Mouse (Mus musculus) kidney, adult 2 months (tissue): ENCODE results near the gene Smyd3. TPM values are rescaled to one million over a fixed set of nuclear protein-coding genes. Genes with fewer than 3 reads are reported as not detected.

Experiments used
- DNase-seq: peaks from one replicate; pipeline ENCODE4 v3.0.0; 2021
- H3K27ac ChIP-seq: fragments of 200-500 bp; 2 replicates; pipeline ENCODE4 v1.5.1; 2012; ENCODE audit warnings: low read depth, low read length, control low read depth, inconsistent platforms; ENCODE audit not compliant: insufficient read depth
- H3K27me3 ChIP-seq: fragments of 200-500 bp; replicated peaks from 2 replicates; pipeline ENCODE4 v1.6.1; 2012; ENCODE audit warnings: mild to moderate bottlenecking, moderate library complexity, low read length, inconsistent platforms; ENCODE audit not compliant: control insufficient read depth, insufficient read depth
- H3K36me3 ChIP-seq: fragments of 200-500 bp; 2 replicates; pipeline ENCODE4 v1.6.1; 2012; ENCODE audit warnings: mild to moderate bottlenecking, moderate library complexity, low read length, inconsistent platforms; ENCODE audit not compliant: control insufficient read depth, insufficient read depth
- H3K4me1 ChIP-seq: fragments of 200-500 bp; 2 replicates; pipeline ENCODE4 v1.6.1; 2011; ENCODE audit warnings: low read length; ENCODE audit not compliant: control insufficient read depth, insufficient read depth
- H3K4me3 ChIP-seq: fragments of 200-500 bp; 2 replicates; pipeline ENCODE4 v1.5.1; 2011; ENCODE audit warnings: mild to moderate bottlenecking, low read depth, low read length, control low read depth; ENCODE audit not compliant: insufficient read depth
- CTCF ChIP-seq: fragments of 200-500 bp; conservative IDR thresholded peaks from 2 replicates; pipeline ENCODE4 v1.5.1; 2011; ENCODE audit warnings: low read depth, mild to moderate bottlenecking, control low read depth, low read length, moderate library complexity, mixed read lengths; ENCODE audit not compliant: insufficient read depth, insufficient read length
- POLR2A ChIP-seq: fragments of 200-500 bp; IDR thresholded peaks from one replicate; pipeline ENCODE4 v1.6.1; 2011; ENCODE audit warnings: low read depth, low read length, control low read depth
- WGBS: fragments of 180-500 bp; shearing (Covaris S2); methylation state at CpG from one replicate; pipeline ENCODE4 v1.1.7; 2018; 5-methylcytosine and 5-hydroxymethylcytosine counted together
- polyA plus RNA-seq: library from polyadenylated mRNA; depleted of rRNA; stranded (reverse); fragments of >200 nt; gene quantifications from 2 replicates; pipeline ENCODE4 v1.2.3, GENCODE M21; 2012

The Smyd3 gene
- polyA plus RNA-seq, 1 experiment, result 5.2 TPM

- 40% methylated on average over 4 of the region's 4 CpGs for WGBS
- Histone ChIP-seq H3K36me3 (no peaks in the 10 kb centered on the region), H3K4me3 (no peak overlapping the region), H3K4me1 (no peaks in the 10 kb centered on the region), H3K27me3 (no peaks in the 10 kb centered on the region), H3K27ac (no peak overlapping the region)
- peak; percentile 87 for DNase-seq
- no peak for TF ChIP-seq POLR2A
- no peak for TF ChIP-seq CTCF
These were observed 505.6 kb downstream of the Smyd3 start for GRCm38 (mm10) chr1:179012273-179012672.

GRCm38 (mm10) chr1:179010756-179011155, 507.1 kb downstream of the Smyd3 start:
- WGBS, result 89% methylated on average over 3 of the region's 3 CpGs
- H3K27me3 ChIP-seq, result no peaks in the 10 kb centered on the region

GRCm38 (mm10) chr1:179009911-179010310, 507.9 kb downstream of the Smyd3 start:
- 66% methylated on average over 3 of the region's 3 CpGs for WGBS
- no peaks in the 10 kb centered on the region for H3K36me3 ChIP-seq
- H3K4me1 ChIP-seq, result no peaks in the 10 kb centered on the region
- no peak overlapping the region for H3K27ac ChIP-seq
- DNase-seq, result peak; percentile 35
- H3K27me3 ChIP-seq, result no peaks in the 10 kb centered on the region
- no peak overlapping the region for H3K4me3 ChIP-seq
- TF ChIP-seq POLR2A, result no peak

More at GRCm38 (mm10) chr1:179010756-179011155, 507.1 kb downstream of the Smyd3 start:
- Histone ChIP-seq H3K4me1 (no peaks in the 10 kb centered on the region), H3K27ac (no peak overlapping the region), H3K4me3 (no peak overlapping the region), H3K36me3 (no peaks in the 10 kb centered on the region)
- no peak for DNase-seq
- no peak for TF ChIP-seq CTCF
- no peak for TF ChIP-seq POLR2A

GRCm38 (mm10) chr1:179004133-179004866, 513.5 kb downstream of the Smyd3 start:
- no peak for DNase-seq
- H3K27me3 ChIP-seq, result no peaks in the 10 kb centered on the region
- H3K4me3 ChIP-seq, result no peak overlapping the region
- no peaks in the 10 kb centered on the region for H3K4me1 ChIP-seq
- WGBS, result 68% methylated on average over 7 of the region's 7 CpGs
- no peaks in the 10 kb centered on the region for H3K36me3 ChIP-seq
- no peak overlapping the region for H3K27ac ChIP-seq
- TF ChIP-seq POLR2A, result no peak
- TF ChIP-seq CTCF, result no peak

- H3K4me1 ChIP-seq, result no peaks in the 10 kb centered on the region
- no peak overlapping the region for H3K4me3 ChIP-seq
- H3K36me3 ChIP-seq, result no peaks in the 10 kb centered on the region
- H3K27me3 ChIP-seq, result no peaks in the 10 kb centered on the region
- no peak overlapping the region for H3K27ac ChIP-seq
- no peak for TF ChIP-seq CTCF
- TF ChIP-seq POLR2A, result no peak
- 81% methylated on average over 5 of the region's 5 CpGs for WGBS
- no peak for DNase-seq
These were observed 514.3 kb downstream of the Smyd3 start for GRCm38 (mm10) chr1:179003406-179004132.

- TF ChIP-seq POLR2A (no peak), CTCF (no peak)
- no peaks in the 10 kb centered on the region for H3K4me1 ChIP-seq
- no peak overlapping the region for H3K4me3 ChIP-seq
- DNase-seq, result no peak
- no peak overlapping the region for H3K27ac ChIP-seq
- WGBS, result 54% methylated on average over 9 of the region's 9 CpGs
- H3K36me3 ChIP-seq, result no peaks in the 10 kb centered on the region
- H3K27me3 ChIP-seq, result no peaks in the 10 kb centered on the region
These were observed 517.8 kb downstream of the Smyd3 start for GRCm38 (mm10) chr1:178999876-179000528.

- WGBS, result 30% methylated on average over 4 of the region's 4 CpGs
- Histone ChIP-seq H3K4me1 (no peaks in the 10 kb centered on the region), H3K4me3 (no peak overlapping the region), H3K27me3 (no peaks in the 10 kb centered on the region), H3K27ac (no peak overlapping the region), H3K36me3 (no peaks in the 10 kb centered on the region)
- DNase-seq, result no peak
- no peak for TF ChIP-seq CTCF
- TF ChIP-seq POLR2A, result no peak
These were observed 520.0 kb downstream of the Smyd3 start for GRCm38 (mm10) chr1:178997870-178998269.
